Mouse (Mus musculus): Measurements from ENCODE around the gene Slc6a12. TPM values are rescaled to one million over a fixed set of nuclear protein-coding genes. Genes with fewer than 3 reads are reported as not detected.

Gene Slc6a12
- polyA plus RNA-seq, 1 experiment, result 0.43 TPM

- Histone ChIP-seq H3K4me1 (replicated peaks; ENCODE audit: control insufficient read depth, insufficient read depth, low read length) (no peaks in the 10 kb centered on the region), H3K4me3 (ENCODE audit: control insufficient read depth, insufficient read depth, low read length) (no peak overlapping the region), H3K27me3 (ENCODE audit: control insufficient read depth, insufficient read depth, low read length) (peaks cover 4% of the 10 kb centered on the region; the same call in 1 of the 2 replicates), H3K36me3 (ENCODE audit: control insufficient read depth, insufficient read depth, low read length) (no peaks in the 10 kb centered on the region), H3K27ac (ENCODE audit: control insufficient read depth, insufficient read depth, low read length) (no peak overlapping the region)
- TF ChIP-seq CTCF (IDR thresholded peaks at IDR 0.05; ENCODE audit: borderline replicate concordance, control insufficient read depth, extremely low read depth, insufficient read depth, low read length, poor library complexity) (no peak), POLR2A (IDR thresholded peaks at IDR 0.05; ENCODE audit: control insufficient read depth, extremely low read depth, insufficient read depth, low read length, poor library complexity) (no peak)
- WGBS, result 6% methylated on average over 45 of the region's 46 CpGs
- DNase-seq, result no peak
Measured at GRCm38 (mm10) chr6:121412558-121413297, 69.9 kb downstream of the Slc6a12 start.

Other genes with a start within 250 kb of the Slc6a12 start
- 16.2 TPM in 2 replicates for gene Mical3, start 212.1 kb upstream of the Slc6a12 start, polyA plus RNA-seq (2012; rRNA removed)
- gene Pex26, start 159.4 kb upstream of the Slc6a12 start, polyA plus RNA-seq (2012; rRNA removed), result 29.3 and 31.7 TPM in 2 replicates
- 2.9 and 4.3 TPM in 2 replicates for gene Tuba8, start 132.4 kb upstream of the Slc6a12 start, polyA plus RNA-seq (2012; rRNA removed)
- 30.0 and 43.4 TPM in 2 replicates for gene Usp18, start 97.2 kb upstream of the Slc6a12 start, polyA plus RNA-seq (2012; rRNA removed)
- 1.9 and 2.4 TPM in 2 replicates for gene Slc6a13, start 42.8 kb upstream of the Slc6a12 start, polyA plus RNA-seq (2012; rRNA removed)
- gene Iqsec3, start 130.6 kb downstream of the Slc6a12 start, polyA plus RNA-seq (2012; rRNA removed), result 0.09 and 0.19 TPM in 2 replicates

Data from thymus, adult 2 months (tissue).